Mouse (Mus musculus) heart, postnatal 4 days (tissue): ENCODE data around the gene Klk14. TPM values are rescaled to one million over a fixed set of nuclear protein-coding genes. Genes with fewer than 3 reads are reported as not detected.

ENCODE experiments used
- total RNA-seq, 2 experiments: library from RNA; stranded (reverse); gene quantifications; 2 replicates each; pipeline ENCODE4 v1.2.3; 2021

Gene Klk14
- total RNA-seq, 2 experiments from 2014 or later: not detected

Other genes with a start within 250 kb of the Klk14 start
- gene Cldnd2, start 249.6 kb upstream of the Klk14 start, total RNA-seq: not detected
- 100 to 1,000 TPM; 882 to 955 TPM for gene Etfb, start 246.3 kb upstream of the Klk14 start, total RNA-seq
- gene Gm45233, start 246.3 kb upstream of the Klk14 start, total RNA-seq: 1 to 10 TPM; 2.9 to 3.0 TPM
- gene Vsig10l, start 227.3 kb upstream of the Klk14 start, total RNA-seq: 1 to 10 TPM; 4.1 to 6.3 TPM
- under 1 TPM; 0.29 TPM for gene Iglon5, start 200.3 kb upstream of the Klk14 start, total RNA-seq
- not detected for gene 4931406B18Rik, start 184.5 kb upstream of the Klk14 start, total RNA-seq
- 1 to 10 TPM; 1.7 to 2.1 TPM for gene Cd33, start 146.0 kb upstream of the Klk14 start, total RNA-seq
- gene Zfp658, start 128.2 kb upstream of the Klk14 start, total RNA-seq: 1 to 10 TPM; 1.0 to 1.1 TPM
- gene Zfp719, start 110.8 kb upstream of the Klk14 start, total RNA-seq: 1 to 10 TPM; 9.4 to 10.0 TPM
- gene Zfp819, start 83.2 kb upstream of the Klk14 start, total RNA-seq: not detected
- gene Ceacam18, start 55.7 kb upstream of the Klk14 start, total RNA-seq: not detected
- gene Siglece, start 30.3 kb upstream of the Klk14 start, total RNA-seq: under 1 TPM; 0.34 to 0.48 TPM
- 1 to 10 TPM; 4.7 to 5.6 TPM for gene Ctu1, start 18.4 kb upstream of the Klk14 start, total RNA-seq
- gene Klk13, start 22.1 kb downstream of the Klk14 start, total RNA-seq: not detected
- gene Klk12, start 78.5 kb downstream of the Klk14 start, total RNA-seq: not detected
- not detected for gene Klk11, start 84.2 kb downstream of the Klk14 start, total RNA-seq
- not detected for gene Klk10, start 90.6 kb downstream of the Klk14 start, total RNA-seq
- gene Klk9, start 101.5 kb downstream of the Klk14 start, total RNA-seq: not detected
- 10 to 100 TPM; 10.6 to 17.4 TPM for gene Klk8, start 107.2 kb downstream of the Klk14 start, total RNA-seq
- gene Klk7, start 120.9 kb downstream of the Klk14 start, total RNA-seq: not detected
- gene Klk6, start 134.1 kb downstream of the Klk14 start, total RNA-seq: not detected
- gene Klk5, start 151.6 kb downstream of the Klk14 start, total RNA-seq: not detected
- gene Klk4, start 190.7 kb downstream of the Klk14 start, total RNA-seq: not detected
- not detected for gene Klk15, start 243.3 kb downstream of the Klk14 start, total RNA-seq